Mouse (Mus musculus) T-helper 1 cell (primary cell): Measurements from ENCODE around the gene Adamts9.

Experiments used
- in situ Hi-C: fragments of 300-600 bp; cut with MboI, MseI; formaldehyde crosslinking; loops from one replicate; pipeline ENCODE4 v1.15.1; 2025; ENCODE audit warnings: high pct_unique_total_duplicates

Gene Adamts9

DNA sequence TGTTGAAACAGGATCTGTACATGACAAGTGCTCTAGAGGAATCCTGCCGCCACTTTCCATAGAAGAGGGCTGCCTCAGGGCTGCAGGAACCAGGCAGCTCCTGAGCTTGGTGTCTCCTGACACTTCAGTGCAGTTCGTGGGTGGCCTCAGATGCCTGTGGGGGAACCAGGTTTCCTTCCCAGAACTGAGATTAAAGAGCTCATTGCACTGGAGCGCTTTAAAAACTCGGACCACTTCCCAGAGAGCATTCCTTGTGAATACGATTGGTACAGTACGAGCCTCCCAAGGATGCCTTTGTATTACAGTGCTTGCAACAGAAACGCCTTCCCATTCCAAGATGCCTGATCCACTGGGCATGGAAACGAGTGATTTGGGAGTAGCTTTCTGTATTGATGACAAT lies 18.8 kb downstream of the Adamts9 start:
- in situ Hi-C loops: no loop called here

DNA sequence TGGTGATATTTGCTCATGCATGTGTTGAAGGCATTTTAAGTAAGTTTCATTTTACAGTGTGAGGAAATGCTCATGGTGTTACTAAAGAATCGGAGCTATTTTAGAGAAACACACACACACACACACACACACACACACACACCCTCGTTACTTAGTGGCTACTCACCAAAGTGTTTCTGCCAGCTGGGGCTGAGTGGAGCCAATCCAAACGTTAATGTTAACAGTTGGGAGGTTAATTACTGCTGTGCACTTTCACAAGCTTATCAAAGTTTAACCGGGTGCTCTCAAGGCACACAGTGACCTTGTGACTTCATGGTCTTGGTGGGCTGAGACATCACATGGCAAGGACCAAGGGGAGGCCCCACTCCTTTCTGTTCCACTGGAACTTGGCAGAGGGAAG lies 21.4 kb downstream of the Adamts9 start:
- in situ Hi-C loops: no loop called here

DNA sequence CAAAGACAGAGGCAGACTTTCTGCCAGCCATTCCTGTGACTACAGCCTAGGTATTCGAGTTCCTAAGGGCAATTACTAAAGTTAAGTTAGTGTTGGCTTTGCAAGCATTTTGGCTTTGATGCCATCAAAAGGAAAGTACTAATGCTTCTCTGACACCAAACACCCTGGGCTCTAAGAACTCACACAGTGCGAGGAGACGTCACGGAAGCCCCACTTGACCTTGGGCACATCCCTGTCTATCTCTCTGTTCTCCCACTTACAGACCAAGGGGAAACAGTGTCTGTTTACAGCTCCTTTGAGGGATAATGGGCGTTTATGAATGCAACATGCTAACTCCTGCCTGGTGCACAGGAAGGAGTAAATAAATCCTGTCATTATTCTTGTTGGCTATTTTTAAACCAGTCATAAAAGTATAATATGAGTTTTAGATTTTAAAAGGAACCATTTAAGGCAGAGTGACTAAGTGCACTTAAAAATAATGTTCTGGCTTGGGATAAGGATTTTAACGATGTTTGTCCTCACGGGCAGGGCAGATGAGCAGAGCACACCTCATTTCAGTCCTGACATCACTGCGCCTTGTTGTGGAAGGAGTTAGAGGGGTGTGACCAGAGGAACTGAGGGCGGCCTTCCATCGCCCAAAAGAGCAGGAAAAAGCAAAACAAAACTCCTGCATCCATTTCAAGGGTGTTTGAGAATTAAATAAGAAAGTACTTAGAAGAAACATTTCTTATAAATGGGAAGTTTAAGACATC lies 22.2 kb downstream of the Adamts9 start:
- in situ Hi-C loops: no loop called here

DNA sequence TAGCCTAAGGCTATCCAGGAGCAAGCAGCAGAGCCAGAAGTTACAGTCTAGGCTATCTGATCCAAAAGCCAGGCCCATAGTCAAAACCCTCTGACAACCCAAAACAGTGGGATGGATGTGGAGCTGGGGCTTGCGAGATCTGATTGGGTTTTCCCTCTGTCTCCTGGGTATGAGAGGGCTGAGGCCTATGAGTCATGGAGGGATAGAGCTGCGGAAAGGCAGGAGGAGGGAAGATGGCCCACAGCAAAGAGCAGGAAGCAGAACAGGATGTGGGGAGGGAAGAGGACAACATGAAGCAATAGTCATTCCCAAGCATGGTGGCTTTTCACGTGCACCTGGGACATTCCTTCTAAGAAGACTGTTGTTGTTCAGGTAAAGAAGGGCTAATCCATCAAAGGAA lies 32.7 kb downstream of the Adamts9 start:
- in situ Hi-C loops: no loop called here

DNA sequence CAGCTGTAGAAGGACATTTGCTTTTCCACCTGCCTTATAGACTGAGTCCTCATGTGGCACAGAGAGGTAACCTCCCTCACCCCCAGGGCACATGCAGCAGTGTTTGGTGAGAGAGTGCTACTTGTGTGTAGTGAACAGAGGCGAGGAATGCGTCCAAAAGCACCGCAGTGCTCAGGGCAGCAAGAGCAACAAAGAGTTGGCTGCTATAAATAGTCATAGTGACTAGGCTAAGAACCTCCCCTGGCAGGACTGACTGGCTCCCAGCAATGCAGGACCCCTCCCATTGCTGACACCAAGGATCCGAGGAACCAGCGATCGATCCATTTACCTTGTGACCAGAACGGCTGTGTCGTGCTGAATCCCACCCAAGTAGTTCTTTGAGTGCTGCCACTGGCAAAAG lies 33.9 kb downstream of the Adamts9 start:
- in situ Hi-C loops: loop anchor here (10.0 kb wide), 1 partner anchor 1425 kb away; no protein-coding TSS in a partner anchor

DNA sequence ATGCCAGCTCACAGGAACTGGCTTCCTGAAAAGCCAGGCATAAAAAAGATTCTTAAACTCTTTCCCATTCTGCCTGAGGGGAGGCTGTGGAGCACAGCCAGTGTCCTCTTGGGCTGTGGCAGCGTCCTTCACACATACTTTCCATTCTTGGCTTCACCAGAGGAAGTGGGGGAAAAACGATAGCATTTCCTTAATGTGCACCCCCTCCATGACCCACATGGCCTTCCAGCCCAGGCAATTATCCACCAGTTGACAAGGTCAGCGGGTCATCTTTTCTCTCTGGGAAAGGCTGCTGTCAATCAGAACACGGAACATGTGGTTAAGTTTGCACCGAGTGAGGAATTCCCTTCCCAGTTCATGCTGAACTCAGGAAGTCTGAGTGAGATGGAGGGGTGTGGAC lies 37.4 kb downstream of the Adamts9 start:
- in situ Hi-C loops: loop anchor here (10.0 kb wide), 1 partner anchor 1429 kb away; no protein-coding TSS in a partner anchor

DNA sequence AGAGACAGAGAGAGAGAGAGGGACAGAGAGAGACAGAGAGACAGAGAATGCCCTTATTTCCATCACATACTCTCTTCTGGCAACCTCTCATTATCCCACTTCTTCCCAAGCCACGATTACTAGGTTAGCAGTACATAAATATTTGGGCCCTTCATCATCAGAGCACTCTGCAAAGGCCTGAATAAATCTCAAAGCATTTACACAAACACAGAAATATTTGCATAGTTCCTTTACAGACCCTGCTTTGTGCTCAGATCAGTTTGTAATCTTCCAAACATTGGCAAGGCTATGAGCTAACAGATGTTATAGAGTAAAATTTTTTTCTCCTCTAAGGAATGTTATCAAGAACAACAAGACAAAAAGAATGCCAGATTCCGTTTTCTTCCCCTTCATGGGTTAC lies 38.8 kb downstream of the Adamts9 start:
- in situ Hi-C loops: loop anchor here (10.0 kb wide), 1 partner anchor 1430 kb away; no protein-coding TSS in a partner anchor

DNA sequence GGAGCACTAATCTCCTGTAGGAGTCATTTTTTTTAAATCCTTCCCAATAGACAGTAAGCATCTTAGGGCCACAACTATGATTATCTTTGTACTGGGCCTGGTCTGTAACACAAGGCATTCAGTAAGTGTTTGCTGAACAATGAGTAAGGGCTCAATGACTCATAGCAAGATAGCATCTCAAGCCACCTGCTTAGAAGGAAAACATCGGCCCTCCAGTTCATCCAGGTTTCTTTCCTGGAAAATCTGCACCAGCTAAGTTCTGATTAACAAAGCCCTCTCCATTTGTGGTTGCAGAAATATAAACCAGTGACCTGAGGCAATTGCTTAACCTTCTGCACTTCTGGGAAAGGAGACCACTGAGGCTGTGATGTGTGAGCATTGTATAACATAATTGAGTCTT lies 39.3 kb downstream of the Adamts9 start:
- in situ Hi-C loops: loop anchor here (10.0 kb wide), 1 partner anchor 1431 kb away; no protein-coding TSS in a partner anchor

DNA sequence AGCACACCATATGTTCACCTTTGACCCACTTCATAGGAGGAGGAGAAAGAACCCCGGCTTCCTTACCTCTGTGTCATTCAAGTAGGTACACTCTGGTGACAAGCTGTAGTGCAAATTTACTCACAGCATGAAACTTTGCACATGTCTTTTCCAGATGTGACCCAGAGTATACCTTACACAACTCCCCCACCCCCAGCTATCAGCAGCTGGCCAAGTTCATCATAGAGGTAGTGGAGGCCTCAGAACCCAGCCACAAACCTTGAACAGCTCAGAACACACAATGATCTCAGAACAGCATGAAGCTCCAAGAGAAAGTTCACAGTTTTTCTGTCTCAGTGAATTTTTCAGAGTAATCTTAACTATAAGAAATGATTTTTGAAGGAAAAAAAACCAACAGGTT lies 51.8 kb downstream of the Adamts9 start:
- in situ Hi-C loops: no loop called here

DNA sequence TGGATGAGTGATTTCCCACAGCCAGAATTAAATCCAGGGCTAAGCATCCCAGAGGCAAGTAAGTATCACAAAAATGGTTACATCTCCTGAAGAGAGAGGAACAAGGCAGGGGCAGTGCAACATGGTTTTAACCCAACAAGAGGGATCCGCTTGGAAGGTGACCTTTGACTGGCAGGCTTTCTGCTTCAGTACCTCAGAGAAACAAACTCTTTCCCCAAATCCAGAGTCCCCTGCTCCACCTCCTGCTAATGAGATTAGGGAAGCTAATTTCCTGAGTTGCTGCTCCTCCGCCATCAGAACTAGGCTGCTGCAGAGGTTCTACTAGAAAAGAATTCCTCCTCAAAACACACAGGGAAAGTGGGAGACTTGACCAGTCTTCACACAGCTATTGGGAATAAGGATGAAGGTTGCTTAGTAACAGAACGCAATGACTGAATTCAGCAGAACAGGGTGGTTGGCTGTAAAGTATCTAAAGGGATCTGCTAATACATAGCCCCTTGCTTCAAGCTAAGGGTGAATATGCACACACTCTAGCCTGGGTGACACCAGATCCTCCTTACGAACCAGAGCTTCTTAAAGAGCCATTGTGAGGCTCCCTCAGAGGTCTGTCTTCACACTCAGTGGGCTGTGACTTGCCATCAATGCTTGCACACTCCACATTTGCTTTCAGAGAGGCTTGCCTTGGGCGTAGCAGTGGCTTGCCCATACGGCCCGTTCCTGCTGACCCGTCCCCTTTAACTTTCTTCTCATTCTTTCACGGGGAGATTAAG lies 60.0 kb downstream of the Adamts9 start:
- in situ Hi-C loops: no loop called here

DNA sequence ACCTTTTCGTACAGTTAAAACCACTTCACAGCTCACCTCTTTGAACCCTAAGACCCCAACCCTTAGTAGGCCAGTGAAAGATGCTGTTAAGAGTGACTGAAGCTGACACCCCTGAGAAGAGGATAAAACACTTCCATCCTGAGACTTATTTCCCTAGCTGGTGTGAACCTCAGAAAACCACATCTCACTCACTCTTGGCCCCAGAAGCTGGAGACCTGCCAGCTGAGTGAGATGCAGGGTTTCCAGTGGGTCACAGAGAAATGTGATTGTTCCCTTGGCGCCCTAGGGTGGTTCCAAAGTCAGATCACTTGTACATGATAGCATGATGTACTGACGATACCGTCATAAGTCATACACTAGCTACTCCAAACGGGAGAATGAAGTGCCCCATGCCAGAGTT lies 60.8 kb downstream of the Adamts9 start:
- in situ Hi-C loops: no loop called here

DNA sequence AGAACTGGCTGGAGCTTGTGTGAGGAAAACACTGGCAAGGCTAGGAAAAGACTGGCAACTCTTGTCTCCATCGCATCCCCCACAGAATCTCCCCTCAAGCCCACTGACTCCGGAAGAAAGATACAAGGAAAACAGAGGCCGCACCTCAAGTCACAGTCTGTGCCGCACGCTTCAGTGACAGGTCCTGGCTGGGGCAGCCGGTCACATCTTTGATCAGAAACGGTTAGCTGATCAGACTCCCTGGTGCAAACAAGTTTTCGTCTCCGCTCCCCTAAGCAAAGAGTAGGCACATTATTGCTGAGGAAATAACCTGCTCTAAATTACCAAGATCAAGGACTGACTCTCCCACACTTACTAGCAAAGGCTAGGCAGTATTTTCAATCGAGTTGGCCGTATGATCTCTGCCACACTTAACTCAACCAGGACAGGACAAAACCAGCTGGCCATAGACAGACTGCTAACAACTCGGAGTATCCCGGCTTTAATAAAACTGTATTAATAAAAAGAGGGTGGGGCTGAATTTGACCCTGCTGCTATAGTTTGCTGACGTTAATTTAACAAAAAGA lies 63.5 kb downstream of the Adamts9 start:
- in situ Hi-C loops: loop anchor here (10.0 kb wide), 1 partner anchor 1485 kb away; no protein-coding TSS in a partner anchor

DNA sequence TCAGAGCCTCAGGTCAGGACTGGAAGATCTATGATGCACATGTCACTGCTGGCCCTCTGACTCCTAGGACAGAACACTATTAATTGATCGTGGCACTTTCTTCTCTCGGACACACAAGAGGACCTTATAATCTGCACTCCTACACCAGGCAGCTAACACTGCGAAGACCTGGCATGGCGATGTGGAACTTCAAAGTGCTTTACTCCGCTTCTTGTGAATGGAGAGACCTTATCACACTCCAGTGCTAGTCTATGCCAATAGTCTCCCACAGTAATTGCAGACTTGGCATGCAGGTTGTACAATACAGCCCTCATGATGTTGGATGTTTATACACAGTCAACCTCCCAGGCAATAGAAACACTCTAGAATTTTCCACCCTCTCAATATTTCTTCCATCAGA lies 64.5 kb downstream of the Adamts9 start:
- in situ Hi-C loops: loop anchor here (10.0 kb wide), 1 partner anchor 1484 kb away; no protein-coding TSS in a partner anchor

DNA sequence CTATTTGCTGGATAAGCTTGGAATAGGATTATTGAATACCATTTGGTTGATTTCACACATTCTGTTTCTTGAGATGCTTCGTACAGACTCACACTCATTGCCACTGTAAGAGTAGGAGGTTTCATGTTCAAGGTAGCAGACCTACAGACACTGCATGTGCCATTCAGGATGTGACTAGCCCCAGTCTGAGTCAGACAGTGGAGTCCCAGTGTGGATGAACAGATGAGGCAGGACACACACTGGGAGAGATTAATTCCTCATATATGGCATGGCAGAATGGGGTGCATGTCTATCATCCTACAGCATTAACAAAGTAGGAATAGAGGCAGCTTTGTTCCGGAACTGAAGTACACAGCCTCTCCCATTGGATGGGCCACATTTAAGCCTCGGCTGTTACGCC lies 66.1 kb downstream of the Adamts9 start:
- in situ Hi-C loops: loop anchor here (10.0 kb wide), 1 partner anchor 1482 kb away; no protein-coding TSS in a partner anchor

DNA sequence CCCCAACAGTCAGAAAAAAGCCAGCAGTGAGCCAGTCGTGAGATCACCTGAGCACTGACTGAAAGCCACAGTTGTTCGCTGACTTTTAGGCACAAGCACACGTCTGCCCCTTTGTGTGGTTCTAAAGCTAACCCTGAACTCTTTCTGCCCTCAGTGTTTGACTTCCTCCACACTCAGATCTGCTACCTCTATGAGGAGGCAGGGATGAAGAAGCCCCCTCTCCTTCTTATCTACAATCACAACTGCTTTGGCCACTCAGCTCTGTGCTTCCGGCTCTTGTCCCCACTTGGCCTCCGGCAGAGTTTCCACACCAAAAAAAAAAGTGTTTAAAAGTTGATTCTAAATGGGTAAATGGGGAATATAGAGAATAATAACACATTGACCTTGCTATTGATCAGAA lies 67.2 kb downstream of the Adamts9 start:
- in situ Hi-C loops: loop anchor here (10.0 kb wide), 1 partner anchor 1481 kb away; no protein-coding TSS in a partner anchor

DNA sequence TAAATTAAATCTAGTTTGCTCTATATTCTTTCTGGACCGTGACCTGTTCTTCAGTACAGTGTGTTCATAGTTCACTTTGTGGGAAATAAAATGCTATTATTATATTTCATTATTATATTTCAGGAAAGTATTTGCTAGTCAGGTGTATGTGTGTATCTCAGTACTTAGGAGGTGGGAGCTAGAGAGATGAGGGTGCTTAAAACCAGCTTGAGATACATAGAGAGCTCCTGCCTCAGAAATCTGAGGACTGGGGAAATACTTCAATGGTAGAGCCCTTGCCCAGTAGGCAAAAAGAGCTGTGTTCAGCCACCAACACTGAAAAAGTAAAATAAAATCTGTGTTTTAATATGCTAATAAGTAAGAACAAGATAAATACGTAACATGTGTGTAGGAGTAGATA lies 68.0 kb downstream of the Adamts9 start:
- in situ Hi-C loops: loop anchor here (10.0 kb wide), 1 partner anchor 1481 kb away; no protein-coding TSS in a partner anchor

DNA sequence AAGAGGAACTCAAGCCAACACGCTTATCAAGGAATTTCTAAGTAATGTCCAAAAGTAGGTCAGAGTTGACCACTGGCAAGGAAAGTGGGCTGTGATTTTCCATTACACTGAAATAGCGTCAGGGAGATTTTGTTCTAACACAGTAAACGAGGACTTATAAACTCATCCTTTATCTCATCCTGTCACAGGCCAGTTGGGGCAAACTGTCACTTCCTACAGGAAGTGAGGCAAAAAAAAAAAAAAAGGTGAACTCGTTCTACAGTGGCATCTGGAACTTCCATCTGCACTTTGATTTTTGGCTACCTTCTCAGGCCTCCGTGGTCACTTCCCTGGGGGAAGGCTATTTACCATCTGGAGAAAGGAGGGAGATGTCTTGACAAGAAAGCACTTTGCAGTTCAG lies 68.4 kb downstream of the Adamts9 start:
- in situ Hi-C loops: loop anchor here (10.0 kb wide), 1 partner anchor 1480 kb away; no protein-coding TSS in a partner anchor

DNA sequence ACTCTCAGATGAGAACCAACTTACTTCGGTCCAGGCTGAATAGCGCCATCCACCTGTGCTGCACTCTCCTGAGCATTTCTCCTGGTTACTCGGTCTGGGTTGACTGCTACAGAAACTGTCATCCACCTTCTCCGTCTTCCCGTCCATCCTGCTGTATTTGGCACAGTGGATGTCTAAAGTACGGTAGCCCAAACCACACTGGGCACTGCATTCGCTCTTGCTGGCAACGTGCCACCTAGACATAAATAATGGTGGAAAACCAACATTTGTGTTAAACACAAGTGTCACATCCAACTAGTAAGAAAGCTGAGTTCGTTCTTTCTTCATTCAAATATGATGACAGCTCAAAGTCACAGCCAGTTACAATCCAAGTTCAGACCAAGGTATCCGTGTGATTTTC lies 70.5 kb downstream of the Adamts9 start:
- in situ Hi-C loops: loop anchor here (10.0 kb wide), 1 partner anchor 1478 kb away; no protein-coding TSS in a partner anchor

DNA sequence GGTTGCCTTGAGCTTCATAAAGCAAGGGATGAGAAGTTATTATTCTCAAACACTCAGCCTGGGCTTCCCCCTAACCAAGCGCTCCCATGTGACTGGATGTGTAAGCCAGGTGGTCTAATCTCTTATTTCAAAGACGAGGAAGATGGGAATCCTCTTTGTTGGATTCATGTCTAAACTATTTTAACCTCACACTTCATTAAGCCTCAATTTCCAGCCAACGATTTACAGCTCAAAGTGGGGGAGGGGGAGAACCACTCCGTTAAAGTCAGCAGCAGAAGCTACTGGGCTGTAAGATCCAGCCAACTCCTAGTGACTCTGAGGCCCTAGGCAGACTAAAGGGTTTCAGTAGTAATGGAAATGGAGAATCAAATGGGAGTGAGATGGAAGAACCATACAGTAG lies 71.5 kb downstream of the Adamts9 start:
- in situ Hi-C loops: loop anchor here (10.0 kb wide), 1 partner anchor 1477 kb away; no protein-coding TSS in a partner anchor

DNA sequence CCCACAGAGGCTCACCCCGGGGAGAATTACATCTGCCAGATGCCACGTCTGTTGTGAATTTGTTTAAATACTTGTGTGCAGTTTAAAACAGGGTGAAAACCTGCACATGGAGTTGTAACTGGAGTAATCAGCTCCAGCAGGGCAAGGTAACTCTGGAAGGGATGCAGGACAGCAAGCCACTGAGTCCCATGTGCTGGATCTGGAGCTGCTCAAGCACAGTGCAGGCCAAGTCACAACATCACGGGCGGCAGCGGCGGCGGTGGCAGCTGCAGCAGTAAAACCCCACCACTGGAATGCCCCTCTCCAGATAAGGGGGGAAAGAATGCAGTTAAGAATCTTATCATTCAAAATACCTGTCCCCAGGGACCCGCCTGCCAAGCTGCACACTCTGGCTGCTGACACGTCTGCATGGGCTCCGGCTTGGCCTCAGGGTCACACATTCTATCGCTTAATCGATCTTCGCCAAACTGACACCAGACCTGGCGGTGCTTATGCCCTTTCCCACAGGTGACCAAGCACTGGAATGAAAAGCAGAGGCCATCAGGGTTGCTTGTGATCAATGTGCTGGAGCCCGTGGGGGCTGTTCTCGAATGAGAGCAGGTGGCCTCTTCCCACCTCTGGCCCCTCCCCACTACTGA lies 73.6 kb downstream of the Adamts9 start:
- in situ Hi-C loops: loop anchor here (10.0 kb wide), 1 partner anchor 1475 kb away; no protein-coding TSS in a partner anchor

DNA sequence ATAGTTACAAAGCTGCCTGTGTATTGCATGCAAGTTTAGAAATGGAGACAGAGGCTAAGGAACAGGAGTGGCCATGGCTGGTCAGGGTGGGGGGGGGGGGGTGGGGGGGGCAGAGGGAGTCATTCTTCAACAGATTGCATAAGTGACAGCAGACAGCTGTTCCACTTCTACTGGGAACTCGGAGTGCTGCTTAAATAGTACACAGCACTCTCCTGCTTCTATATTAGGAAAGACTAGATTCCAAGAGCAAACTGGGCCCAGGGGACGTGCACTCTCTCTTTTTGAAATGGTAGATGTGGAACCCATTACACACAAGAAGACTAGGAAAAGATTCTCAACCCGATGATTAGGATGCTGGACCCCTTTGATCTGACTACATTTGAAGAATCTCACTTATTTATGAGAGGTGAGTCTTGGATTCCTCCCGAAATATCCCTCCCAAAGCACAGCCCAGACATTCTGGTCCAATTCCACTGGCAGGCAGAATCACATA lies 74.2 kb downstream of the Adamts9 start, which contains the start of gene Gm15737:
Gene Gm15737 (plus strand): TSS at position 269 of the 493 bp plus-strand sequence.
- in situ Hi-C loops: no loop called here
